Mouse (Mus musculus) kidney, adult 2 months (tissue): Measurements from ENCODE around the gene Lrpap1.

Experiments
- CTCF ChIP-seq: fragments of 200-500 bp; conservative IDR thresholded peaks from 2 replicates; pipeline ENCODE4 v1.5.1; 2011; ENCODE audit warnings: low read depth, mild to moderate bottlenecking, control low read depth, low read length, moderate library complexity, mixed read lengths; ENCODE audit not compliant: insufficient read depth, insufficient read length
- POLR2A ChIP-seq: fragments of 200-500 bp; IDR thresholded peaks from one replicate; pipeline ENCODE4 v1.6.1; 2011; ENCODE audit warnings: low read depth, low read length, control low read depth

- TF ChIP-seq CTCF, result no peak
- TF ChIP-seq POLR2A, result no peak
Observed at GRCm38 (mm10) chr5:35089614-35089963, 16.0 kb downstream of the Lrpap1 start.
